Mouse (Mus musculus) heart, adult 9 months (tissue): Measurements from ENCODE around the gene Fkbp6.

Source experiments
- DNase-seq, 2 experiments: peaks; one replicate each; pipeline ENCODE4 v3.0.0; 2022; ENCODE audit warnings: low spot score in 2 of 2

Gene Fkbp6

DNA sequence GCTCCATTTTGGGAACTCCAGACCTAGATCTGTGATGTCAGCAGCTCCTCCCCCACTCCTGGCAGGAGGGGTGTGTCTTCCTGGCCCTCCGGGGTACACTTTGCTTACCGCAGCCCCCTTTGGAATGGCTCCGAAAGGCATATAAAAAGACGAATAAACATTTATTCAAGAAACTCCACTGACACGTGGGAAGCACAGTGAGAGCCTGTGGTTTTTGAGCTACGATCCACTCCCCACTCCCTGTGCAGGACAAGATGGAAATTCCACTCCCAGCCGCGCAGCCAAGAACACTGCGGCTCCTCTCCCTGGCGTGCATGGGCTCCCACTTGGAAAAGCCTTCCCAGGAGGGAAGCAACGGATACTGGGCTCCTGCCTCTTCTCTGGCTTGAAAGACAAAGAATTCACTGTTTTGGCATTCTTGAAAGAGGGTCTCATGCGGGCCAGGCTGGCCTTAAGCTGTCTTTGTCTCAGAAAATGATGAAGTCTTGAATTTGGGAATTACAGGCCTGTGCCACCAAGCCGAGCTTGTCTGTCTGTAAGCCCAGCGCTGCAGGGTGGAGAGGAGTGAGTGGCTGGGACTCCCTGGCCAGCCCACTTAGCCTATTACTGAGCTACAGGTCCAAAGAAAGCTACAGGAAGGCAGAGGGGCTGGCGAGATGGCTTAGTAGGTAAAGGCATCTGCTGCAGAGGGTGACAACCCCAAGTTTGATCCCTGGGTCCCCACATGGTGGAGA is 75.0 kb downstream of the Fkbp6 start:
- DNase-seq = peak in 1 of 2 experiments; percentile 23

GRCm38 (mm10) chr5:135271563-135272165 is 78.2 kb downstream of the Fkbp6 start:
- DNase-seq = peak in 1 of 2 experiments; percentile 27

GRCm38 (mm10) chr5:135270361-135270760 is 79.5 kb downstream of the Fkbp6 start:
- no peak for DNase-seq

DNA sequence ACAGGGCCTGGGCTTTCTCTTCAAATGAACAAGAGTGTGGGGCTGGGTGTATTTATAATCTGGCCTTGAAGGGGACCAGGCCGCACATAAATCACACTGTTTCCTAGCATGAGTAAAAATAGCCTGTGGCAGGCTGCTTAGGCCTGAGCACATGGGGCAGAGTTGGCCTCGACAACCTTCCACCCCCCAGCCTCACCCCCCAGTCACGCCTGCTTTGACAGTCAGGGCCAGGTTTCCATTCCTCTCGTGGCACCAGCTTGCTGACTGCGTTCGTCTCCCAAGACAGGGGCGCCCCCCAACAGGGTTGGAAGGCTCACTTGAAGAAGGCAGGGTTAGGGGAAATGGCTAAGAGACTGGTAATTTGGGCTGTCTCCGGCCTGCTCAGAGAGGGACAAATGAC is 80.4 kb downstream of the Fkbp6 start:
- DNase-seq = no peak

GRCm38 (mm10) chr5:135264548-135264947 is 85.3 kb downstream of the Fkbp6 start:
- peak in 1 of 2 experiments; percentile 41 for DNase-seq

DNA sequence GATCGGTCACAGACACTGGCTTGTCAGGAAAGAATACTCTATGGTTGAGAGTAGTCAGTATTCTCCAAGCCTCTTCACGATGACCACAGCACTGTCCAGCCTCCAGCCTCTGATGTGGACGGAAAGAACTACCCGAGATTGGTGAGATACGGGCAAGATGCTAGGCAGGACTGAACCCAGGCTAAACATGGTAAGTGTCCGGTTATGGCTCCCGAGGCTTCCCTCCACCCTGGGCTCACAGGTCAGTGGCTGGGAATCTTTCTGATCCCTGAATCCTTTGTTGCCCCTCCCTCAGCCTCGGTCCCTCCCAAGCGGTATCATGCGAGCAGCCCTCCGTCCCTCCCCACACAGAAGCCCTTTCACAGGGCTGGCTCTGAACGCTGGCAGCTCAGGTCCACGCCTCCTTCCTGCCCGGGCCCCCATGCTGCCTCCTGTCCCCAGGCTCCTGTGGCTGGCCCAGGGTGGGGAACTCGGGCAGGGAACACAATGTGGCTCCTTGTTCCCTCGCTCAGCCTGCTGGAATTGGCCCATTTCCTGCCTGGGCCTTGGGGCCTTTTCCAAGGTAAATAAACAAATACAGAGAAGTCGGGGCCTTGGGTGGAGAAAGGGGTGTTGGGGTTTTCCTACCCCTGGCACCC is 85.9 kb downstream of the Fkbp6 start:
- peak; percentile 58 to 72 for DNase-seq

- DNase-seq = no peak
Measured at GRCm38 (mm10) chr5:135258280-135259150, 91.3 kb downstream of the Fkbp6 start.

GRCm38 (mm10) chr5:135257559-135257958 is 92.3 kb downstream of the Fkbp6 start:
- no peak for DNase-seq

- no peak for DNase-seq
Measured at GRCm38 (mm10) chr5:135256166-135256565, 93.7 kb downstream of the Fkbp6 start.

GRCm38 (mm10) chr5:135253741-135254401 is 96.0 kb downstream of the Fkbp6 start:
- no peak for DNase-seq

DNA sequence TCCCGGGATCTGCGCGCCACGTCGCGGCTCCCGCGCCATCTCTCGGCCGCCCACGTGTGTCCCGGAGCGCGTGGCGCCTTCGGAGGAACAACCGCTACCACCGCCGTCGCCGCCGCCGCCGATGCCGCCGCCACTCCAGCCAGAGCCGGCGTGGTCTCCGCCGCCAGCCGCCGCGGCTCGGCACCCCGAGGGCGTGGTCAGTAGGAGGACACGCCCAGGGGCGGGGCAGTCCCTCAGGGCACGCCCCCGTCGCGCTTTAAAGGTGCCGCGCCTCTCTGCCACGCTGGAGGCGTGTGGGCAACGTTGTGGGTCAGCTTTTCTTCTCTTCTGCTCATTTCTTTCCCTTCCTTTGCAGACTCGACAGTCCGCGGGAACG is 98.8 kb downstream of the Fkbp6 start, which contains the start of gene Fzd9:
Gene Fzd9, minus strand, starts transcription at position 152 of the 376 bp plus-strand sequence.
- peak; percentile 61 to 74 for DNase-seq

DNA sequence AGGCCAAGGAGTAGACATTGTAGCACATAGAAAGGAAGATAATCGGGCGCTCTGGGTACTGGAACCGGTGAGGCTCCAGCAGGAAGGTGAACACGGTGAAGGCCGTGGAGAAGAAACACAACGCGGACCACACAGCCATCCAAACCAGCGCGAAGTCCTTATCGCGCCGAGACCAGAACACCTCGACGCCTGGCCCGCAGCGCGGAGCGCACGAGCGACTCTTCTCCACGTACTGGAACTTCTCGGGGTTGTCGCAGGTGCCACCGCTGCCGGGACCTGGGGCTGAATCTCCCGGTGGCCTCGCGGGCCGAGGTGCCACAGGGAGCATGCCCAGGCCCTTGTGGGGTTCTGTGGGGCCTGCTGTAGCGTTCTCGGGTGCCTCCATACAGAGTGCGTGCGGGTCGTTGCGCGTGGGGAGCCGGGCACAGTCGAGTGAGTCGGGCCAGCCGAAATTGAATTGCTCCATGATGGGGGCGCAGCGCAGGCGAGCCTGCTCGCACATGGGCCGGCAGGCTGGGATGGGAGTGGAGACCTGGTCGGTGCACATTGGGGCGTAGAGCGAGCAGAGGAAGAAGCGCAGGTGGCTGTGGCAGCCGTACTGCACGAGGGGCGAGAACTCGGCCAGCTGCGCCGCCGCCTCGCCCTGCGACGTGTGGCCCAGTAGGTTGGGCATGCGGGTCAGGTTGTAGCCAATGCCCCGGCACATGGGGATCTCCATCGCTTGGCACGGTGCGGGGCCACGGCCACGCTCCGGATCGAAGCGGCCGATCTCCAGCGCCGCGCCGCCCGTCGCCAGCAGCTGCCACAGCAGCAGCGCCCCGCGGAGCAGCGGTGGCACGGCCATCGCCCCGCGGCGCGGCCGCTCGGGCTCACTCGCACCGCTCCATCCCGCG is 99.4 kb downstream of the Fkbp6 start:
- DNase-seq = no peak

- DNase-seq = no peak
Measured at GRCm38 (mm10) chr5:135248956-135249676, 100.7 kb downstream of the Fkbp6 start.

DNA sequence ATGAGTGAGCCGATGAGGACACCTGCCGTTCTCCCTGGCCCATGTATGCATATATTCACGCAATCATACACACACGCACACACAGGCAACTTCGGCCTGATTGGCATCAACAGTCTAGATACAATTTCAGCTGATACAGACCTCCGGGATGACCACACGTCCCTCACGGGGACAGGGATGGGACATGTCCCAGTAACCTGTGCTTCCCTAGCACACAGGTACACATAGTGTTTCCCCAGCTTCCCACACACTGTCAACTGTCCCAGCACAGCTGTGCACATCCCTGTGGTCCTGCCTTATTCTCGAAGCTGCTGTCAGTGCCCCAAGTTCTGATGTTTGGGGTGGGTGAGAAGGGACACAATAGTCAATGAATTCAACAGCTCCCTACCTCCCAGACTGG is 102.5 kb downstream of the Fkbp6 start:
- no peak for DNase-seq

DNA sequence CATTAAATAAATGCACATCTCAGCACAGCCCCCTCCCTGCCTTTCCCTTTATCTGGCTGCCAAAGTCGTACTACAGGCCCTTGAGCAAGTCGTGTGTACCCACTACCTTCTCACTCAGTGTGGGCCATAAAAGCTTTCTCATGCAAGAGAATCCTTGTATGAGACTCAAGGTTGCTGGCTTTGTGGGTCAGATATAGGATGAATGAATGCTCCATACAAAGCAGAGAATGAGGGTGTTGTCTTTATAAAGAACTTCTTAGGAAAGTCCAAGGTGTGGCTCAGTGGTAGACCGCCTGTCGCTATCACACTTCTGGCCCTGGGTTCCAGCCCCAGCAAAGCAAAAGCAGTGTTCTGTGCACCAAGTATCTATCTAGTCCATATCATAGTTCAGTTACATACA is 103.3 kb downstream of the Fkbp6 start:
- DNase-seq = no peak

DNA sequence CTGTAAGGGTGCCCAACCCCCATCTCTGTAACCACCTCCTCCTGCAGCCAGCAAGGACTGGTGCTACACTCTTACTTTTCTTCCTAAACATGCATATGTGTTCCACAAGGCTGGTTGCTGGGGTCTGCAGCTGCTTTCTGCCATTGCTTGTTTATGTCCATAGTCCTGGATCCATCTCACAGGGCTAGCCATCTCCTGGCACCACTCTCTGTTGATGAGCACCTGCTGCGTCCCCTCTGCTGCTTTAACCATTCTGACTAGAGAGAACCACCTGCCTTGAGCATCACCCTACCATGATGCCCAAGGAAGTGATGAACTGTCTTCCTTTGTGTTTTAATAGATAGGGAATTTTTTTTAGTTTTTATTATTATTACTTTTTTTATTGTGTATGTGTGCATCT is 106.7 kb downstream of the Fkbp6 start:
- no peak for DNase-seq

DNA sequence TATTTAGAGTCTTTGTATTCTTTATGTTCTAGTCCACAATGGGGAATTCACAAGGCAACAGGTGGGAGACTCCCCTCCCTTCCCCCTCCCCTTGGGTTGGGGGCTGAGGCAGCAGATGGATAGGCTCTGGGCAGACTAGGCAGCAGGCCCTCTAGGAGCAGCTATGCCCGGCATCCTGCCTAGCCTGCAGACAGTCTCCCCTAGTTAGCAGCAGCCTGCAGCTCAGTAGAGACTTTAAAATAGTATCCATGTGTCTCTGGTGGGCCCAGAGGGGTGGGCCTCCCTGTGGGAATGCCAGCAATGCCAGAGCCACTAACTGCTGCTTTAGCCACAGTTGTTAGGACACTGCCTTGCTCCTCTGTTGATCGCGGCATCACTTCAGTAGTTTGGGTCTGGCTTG is 107.2 kb downstream of the Fkbp6 start:
- no peak for DNase-seq

DNA sequence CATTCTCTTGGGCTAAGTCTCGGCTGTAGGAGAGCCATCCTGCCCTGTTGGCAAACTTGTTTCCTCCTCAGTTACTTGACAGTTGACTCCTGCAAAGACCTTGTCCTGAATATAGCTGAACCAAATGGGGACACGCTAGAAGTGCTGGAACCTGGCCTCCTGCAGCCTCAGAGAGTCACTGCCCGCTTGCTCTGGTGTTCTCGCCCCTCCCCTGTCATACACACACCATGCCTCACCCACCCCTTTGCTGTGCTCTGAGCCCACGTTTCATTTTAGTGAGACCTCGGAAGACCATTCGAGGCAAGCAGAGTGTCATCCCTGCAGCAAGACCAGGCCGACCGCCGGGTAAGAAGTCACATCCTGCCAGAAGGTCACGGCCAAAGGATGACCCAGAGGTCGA is 107.7 kb downstream of the Fkbp6 start:
- no peak for DNase-seq
